Mouse (Mus musculus): ENCODE results near the gene Mutyh.

DNA sequence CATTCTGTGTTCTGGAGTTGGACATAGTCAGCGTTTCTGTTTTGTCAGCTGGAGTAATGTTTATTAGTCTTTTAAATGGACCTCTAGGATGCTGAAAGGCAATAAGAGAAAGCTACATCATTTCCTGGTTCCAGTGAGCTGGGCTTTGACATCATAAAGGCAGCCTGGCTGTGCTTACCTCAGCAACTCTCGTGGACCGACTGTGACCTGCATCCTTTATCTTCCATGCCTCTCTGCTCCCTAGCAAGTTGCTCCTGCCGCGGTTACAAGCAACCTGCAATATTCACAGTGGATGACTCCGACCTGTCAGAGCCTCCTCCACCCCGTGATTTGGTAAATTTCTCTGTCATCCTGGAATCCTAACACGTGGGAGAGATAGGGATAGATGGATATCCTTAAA lies 54.5 kb downstream of the Mutyh start:
- TF ChIP-seq POLR2A (IDR thresholded peaks at IDR 0.05; ENCODE audit: borderline replicate concordance, low read depth, low read length) = no peak
- TF ChIP-seq CTCF (IDR thresholded peaks at IDR 0.05; ENCODE audit: low read depth, low read length) = no peak
